Mouse (Mus musculus): ENCODE measurements around the gene Kcnj9.

GRCm38 (mm10) chr1:172284221-172284620 lies 44.9 kb downstream of the Kcnj9 start:
- TF ChIP-seq POLR2A (IDR thresholded peaks at IDR 0.05; ENCODE audit: insufficient read length, low read depth) (no peak), MYOG (IDR thresholded peaks at IDR 0.05; ENCODE audit: control insufficient read depth in 1 of 3, insufficient read depth in 1 of 3, insufficient read length in 2 of 3, low read depth in 2 of 3) (no peak)

Measured in myocyte (in vitro differentiated cells).